Mouse (Mus musculus) retina, adult 2 months (tissue): ENCODE measurements around the gene Tmc3.
A peak's percentile ranks its signal among the peaks of the same experiment; 100 is the strongest.

Experiments used
- DNase-seq: peaks from one replicate; pipeline ENCODE4 v3.0.0-alpha.2; 2012; ENCODE audit warnings: low read depth, low spot score

Tmc3 gene

GRCm38 (mm10) chr7:83598997-83599912, 14.5 kb downstream of the Tmc3 start:
- DNase-seq, result no peak

- no peak for DNase-seq
Measured at GRCm38 (mm10) chr7:83599913-83600286, 15.2 kb downstream of the Tmc3 start.

GRCm38 (mm10) chr7:83604180-83604944, 19.6 kb downstream of the Tmc3 start:
- DNase-seq, result no peak

GRCm38 (mm10) chr7:83606796-83607195, 22.1 kb downstream of the Tmc3 start:
- no peak for DNase-seq

- DNase-seq, result no peak
Measured at GRCm38 (mm10) chr7:83609891-83610290, 25.2 kb downstream of the Tmc3 start.

GRCm38 (mm10) chr7:83611886-83612285, 27.2 kb downstream of the Tmc3 start:
- DNase-seq, result no peak

GRCm38 (mm10) chr7:83615272-83615671, 30.5 kb downstream of the Tmc3 start:
- no peak for DNase-seq

GRCm38 (mm10) chr7:83615815-83616214, 31.1 kb downstream of the Tmc3 start:
- DNase-seq, result no peak

- no peak for DNase-seq
Measured at GRCm38 (mm10) chr7:83616268-83616667, 31.5 kb downstream of the Tmc3 start.

- no peak for DNase-seq
Measured at GRCm38 (mm10) chr7:83618709-83619108, 34.0 kb downstream of the Tmc3 start.

- DNase-seq, result no peak
Measured at GRCm38 (mm10) chr7:83622582-83622981, 37.9 kb downstream of the Tmc3 start.

- no peak for DNase-seq
Measured at GRCm38 (mm10) chr7:83624065-83624464, 39.3 kb downstream of the Tmc3 start.

GRCm38 (mm10) chr7:83626557-83627257, 42.0 kb downstream of the Tmc3 start:
- no peak for DNase-seq

GRCm38 (mm10) chr7:83627369-83627768, 42.6 kb downstream of the Tmc3 start:
- DNase-seq, result no peak

GRCm38 (mm10) chr7:83631073-83631827, 46.5 kb downstream of the Tmc3 start:
- DNase-seq, result no peak

- DNase-seq, result peak; percentile 75
Measured at GRCm38 (mm10) chr7:83631828-83632681, 47.3 kb downstream of the Tmc3 start, which contains the start of gene Stard5. Gene Stard5 (plus strand): TSS chr7:83631959.

GRCm38 (mm10) chr7:83632682-83633120, 48.0 kb downstream of the Tmc3 start:
- DNase-seq, result no peak

GRCm38 (mm10) chr7:83633856-83634255, 49.1 kb downstream of the Tmc3 start:
- no peak for DNase-seq

- DNase-seq, result no peak
Measured at GRCm38 (mm10) chr7:83635726-83636125, 51.0 kb downstream of the Tmc3 start.

GRCm38 (mm10) chr7:83636425-83636824, 51.7 kb downstream of the Tmc3 start:
- DNase-seq, result no peak
